Comparison of ENCODE assay signal across 9 mouse cellular contexts in genomic region chr12:30596818-30597407, GRCm38 (mm10). TPM values are rescaled to one million over a fixed set of nuclear protein-coding genes. Genes with fewer than 3 reads are reported as not detected.
DNase-seq lines count a peak whose midpoint lies in the region; ATAC-seq and TF ChIP-seq lines count a peak whose summit lies in the region.
"Had no signal": no experiment of that assay in that cellular context is flagged by ENCODE, and none has a peak within 500 bp of the region (broad histone marks: within the 10 kb centered on the region; RNA-seq: fewer than 3 reads in every experiment).

No protein-coding gene starts in this region.

- no peaks in the 10 kb centered on the region for H3K9me3 ChIP-seq in forebrain, embryonic 13.5 days (replicated peaks)
- no peaks in the 10 kb centered on the region for H3K9me3 ChIP-seq in intestine, postnatal 0 days (ENCODE audit: control insufficient read depth)
- H3K9me3 ChIP-seq in limb, embryonic 13.5 days = no peaks in the 10 kb centered on the region
- no peaks in the 10 kb centered on the region for H3K9me3 ChIP-seq in neural tube, embryonic 12.5 days
- H3K9me3 ChIP-seq: heart, embryonic 13.5 days had no signal

- TF ChIP-seq CTCF in intestine, postnatal 0 days (IDR thresholded peaks at IDR 0.05; ENCODE audit: low read depth) = peak; percentile 98

- H3K4me3 ChIP-seq in forebrain, embryonic 13.5 days = no peak overlapping the region
- H3K4me3 ChIP-seq in intestine, postnatal 0 days (ENCODE audit: low read depth, low read length) = no peak overlapping the region
- no peak overlapping the region for H3K4me3 ChIP-seq in limb, embryonic 13.5 days
- no peak overlapping the region for H3K4me3 ChIP-seq in neural tube, embryonic 12.5 days
- H3K4me3 ChIP-seq: heart, embryonic 13.5 days had no signal

- peak; percentile 44 for DNase-seq in urinary bladder, postnatal 14 days (ENCODE audit: low spot score)
- no peak for DNase-seq in urinary bladder, adult 2 months (ENCODE audit: low spot score)
- peak; percentile 59 for DNase-seq in c-Kit-positive CD71-negative TER-119-negative erythroid progenitor cells, embryonic 14.5 days (ENCODE audit: low read depth)

- H3K27me3 ChIP-seq in forebrain, embryonic 13.5 days = no peaks in the 10 kb centered on the region
- H3K27me3 ChIP-seq in intestine, postnatal 0 days (replicated peaks; ENCODE audit: control insufficient read depth, insufficient read depth, low read length) = no peaks in the 10 kb centered on the region
- H3K27me3 ChIP-seq in limb, embryonic 13.5 days = no peaks in the 10 kb centered on the region
- H3K27me3 ChIP-seq in neural tube, embryonic 12.5 days (replicated peaks) = no peaks in the 10 kb centered on the region

- no peak overlapping the region for H3K27ac ChIP-seq in forebrain, embryonic 13.5 days
- H3K27ac ChIP-seq in intestine, postnatal 0 days (ENCODE audit: low read depth, low read length) = no peak overlapping the region
- no peak overlapping the region for H3K27ac ChIP-seq in limb, embryonic 13.5 days
- no peak overlapping the region for H3K27ac ChIP-seq in neural tube, embryonic 12.5 days
- H3K27ac ChIP-seq: heart, embryonic 13.5 days had no signal

- H3K4me2 ChIP-seq in forebrain, embryonic 13.5 days = no peak overlapping the region
- H3K4me2 ChIP-seq in intestine, postnatal 0 days (replicated peaks; ENCODE audit: low read depth) = no peak overlapping the region
- no peak overlapping the region for H3K4me2 ChIP-seq in limb, embryonic 13.5 days (replicated peaks)
- H3K4me2 ChIP-seq in neural tube, embryonic 12.5 days (replicated peaks) = no peak overlapping the region
- H3K4me2 ChIP-seq: heart, embryonic 13.5 days had no signal

- no peak overlapping the region for H3K9ac ChIP-seq in forebrain, embryonic 13.5 days
- no peak overlapping the region for H3K9ac ChIP-seq in intestine, postnatal 0 days (ENCODE audit: low read depth, low read length)
- no peak overlapping the region for H3K9ac ChIP-seq in limb, embryonic 13.5 days
- no peak overlapping the region for H3K9ac ChIP-seq in neural tube, embryonic 12.5 days
- H3K9ac ChIP-seq: heart, embryonic 13.5 days had no signal

- ATAC-seq in forebrain, embryonic 13.5 days = peak; percentile 81
- no peak for ATAC-seq in intestine, postnatal 0 days
- ATAC-seq in limb, embryonic 13.5 days (ENCODE audit: low FRiP score, low read depth) = 0 out of 2 replicates have a peak, but pooled peaks have one; percentile 53
- ATAC-seq in neural tube, embryonic 12.5 days (ENCODE audit: low FRiP score, low read depth) = peak; percentile 63; the same call in 1 of the 2 replicates
- no peak for ATAC-seq in erythroblast, adult 5-6 weeks (replicated peaks; ENCODE audit: low FRiP score, poor library complexity, severe bottlenecking)

- H3K4me1 ChIP-seq in forebrain, embryonic 13.5 days = no peaks in the 10 kb centered on the region
- no peaks in the 10 kb centered on the region for H3K4me1 ChIP-seq in intestine, postnatal 0 days (replicated peaks; ENCODE audit: control insufficient read depth, insufficient read depth, low read length)
- 0 out of 2 replicates have a peak, but pooled peaks cover 3% of the 10 kb centered on the region for H3K4me1 ChIP-seq in limb, embryonic 13.5 days
- H3K4me1 ChIP-seq in neural tube, embryonic 12.5 days = no peaks in the 10 kb centered on the region
- H3K4me1 ChIP-seq: heart, embryonic 13.5 days had no signal

- no peaks in the 10 kb centered on the region for H3K36me3 ChIP-seq in forebrain, embryonic 13.5 days (ENCODE audit: poor library complexity, severe bottlenecking)
- peaks cover 2% of the 10 kb centered on the region; the same call in 1 of the 2 replicates for H3K36me3 ChIP-seq in intestine, postnatal 0 days (ENCODE audit: control insufficient read depth, insufficient read depth)
- H3K36me3 ChIP-seq in limb, embryonic 13.5 days = no peaks in the 10 kb centered on the region; the same call in 1 of the 2 replicates
- 0 out of 2 replicates have a peak, but pooled peaks cover 1% of the 10 kb centered on the region for H3K36me3 ChIP-seq in neural tube, embryonic 12.5 days

- WGBS in forebrain, embryonic 13.5 days = 37% methylated on average over 8 of the region's 8 CpGs
- 36% methylated on average over 8 of the region's 8 CpGs for WGBS in intestine, postnatal 0 days
- 38% methylated on average over 8 of the region's 8 CpGs for WGBS in limb, embryonic 13.5 days
- WGBS in neural tube, embryonic 12.5 days = 40% methylated on average over 8 of the region's 8 CpGs

RNA-seq across cellular contexts. Expression of gene Tmem18, which starts 12.7 kb away (rescaled TPM):
- 24.0 and 27.2 TPM in 2 replicates for polyA plus RNA-seq in urinary bladder, adult 2 months (2012; rRNA removed)
- 20.5 and 25.0 TPM in 2 replicates for polyA plus RNA-seq in forebrain, embryonic 13.5 days (2015; fragmentation: Nextera tagmentation; extraction: Ambion mirVana)
- polyA plus RNA-seq in intestine, postnatal 0 days (2015; fragmentation: Nextera tagmentation; extraction: Ambion mirVana) = 13.3 and 13.9 TPM in 2 replicates
- 29.4 and 30.1 TPM in 2 replicates for polyA plus RNA-seq in limb, embryonic 13.5 days (2015; fragmentation: Nextera tagmentation; extraction: Ambion mirVana)
- polyA plus RNA-seq in neural tube, embryonic 12.5 days (2016; fragmentation: Nextera tagmentation; extraction: Ambion mirVana) = 25.2 and 28.1 TPM in 2 replicates
- total RNA-seq in erythroblast, adult 5-6 weeks (2015; ENCODE audit: low replicate concordance) = 4.2 and 6.7 TPM in 2 replicates
- total RNA-seq in erythroblast, adult 5-6 weeks (2017; ENCODE audit: low replicate concordance) = 4.2 and 5.2 TPM in 2 replicates

Comparison
In these comparisons a context has a peak if more than half of its experiments do, and no peak if none do; other contexts are left out.
1. ATAC-seq: peak in forebrain, embryonic 13.5 days (single experiment), limb, embryonic 13.5 days (single experiment) and neural tube, embryonic 12.5 days (single experiment); none in intestine, postnatal 0 days (single experiment) and erythroblast, adult 5-6 weeks (single experiment).